ENCODE assay signal across 26 mouse cellular contexts in the genomic region with DNA sequence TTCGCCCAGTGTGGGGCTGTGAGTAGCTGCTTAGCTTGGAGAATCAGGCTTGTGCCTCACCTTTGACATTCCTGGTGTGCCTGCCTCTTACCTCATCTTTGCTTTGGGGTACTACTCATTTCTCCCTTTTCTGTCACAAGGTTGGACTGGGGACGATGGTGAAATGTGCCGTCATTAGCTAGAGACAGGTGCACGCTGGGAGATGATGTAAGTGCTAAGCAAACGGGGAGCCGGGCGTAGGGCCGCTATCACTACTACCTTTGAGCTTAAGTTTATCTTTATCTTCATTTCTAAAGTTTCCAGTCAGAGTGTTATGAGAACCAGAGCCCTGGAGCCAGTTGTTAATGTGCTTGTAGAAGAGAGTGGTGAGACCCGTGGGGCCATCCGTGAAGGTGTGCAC.
"Had no signal": no experiment of that assay in that cellular context is flagged by ENCODE, and none has a peak within 500 bp of the region (broad histone marks: within the 10 kb centered on the region; RNA-seq: fewer than 3 reads in every experiment).

No protein-coding gene starts in this region.

- H3K27me3 ChIP-seq: heart, embryonic 12.5 days; hindbrain, embryonic 12.5 days; kidney, embryonic 15.5 days; limb, embryonic 13.5 days; limb, embryonic 15.5 days; liver, embryonic 13.5 days had no signal

- H3K9me3 ChIP-seq: heart, embryonic 10.5 days; heart, embryonic 12.5 days; hindbrain, embryonic 10.5 days; hindbrain, embryonic 12.5 days; kidney, embryonic 15.5 days; limb, embryonic 13.5 days; limb, embryonic 15.5 days; liver, embryonic 13.5 days had no signal

- H3K27ac ChIP-seq: gastrocnemius, adult 2 months; heart, embryonic 10.5 days; hindbrain, embryonic 10.5 days; hindbrain, embryonic 12.5 days; hindbrain, embryonic 14.5 days; kidney, embryonic 15.5 days; kidney, postnatal 0 days; limb, embryonic 13.5 days; limb, embryonic 15.5 days; liver, embryonic 13.5 days had no signal

- H3K4me3 ChIP-seq: gastrocnemius, adult 2 months; heart, embryonic 10.5 days; heart, embryonic 12.5 days; hindbrain, embryonic 10.5 days; hindbrain, embryonic 12.5 days; kidney, embryonic 15.5 days; limb, embryonic 13.5 days; limb, embryonic 15.5 days; liver, embryonic 13.5 days had no signal

- H3K9ac ChIP-seq: heart, embryonic 12.5 days; hindbrain, embryonic 12.5 days; hindbrain, embryonic 14.5 days; kidney, embryonic 15.5 days; limb, embryonic 13.5 days; limb, embryonic 15.5 days; liver, embryonic 13.5 days had no signal

- H3K4me1 ChIP-seq: heart, embryonic 10.5 days; hindbrain, embryonic 10.5 days; hindbrain, embryonic 12.5 days; limb, embryonic 13.5 days; limb, embryonic 15.5 days; liver, embryonic 13.5 days had no signal

- H3K4me2 ChIP-seq: heart, embryonic 12.5 days; hindbrain, embryonic 12.5 days; hindbrain, embryonic 14.5 days; kidney, embryonic 15.5 days; limb, embryonic 13.5 days; limb, embryonic 15.5 days; liver, embryonic 13.5 days had no signal

- DNase-seq: gastrocnemius, adult 2 months; gastrocnemius, postnatal 10 days; gastrocnemius, postnatal 25 days; heart, adult 18-20 months; heart, postnatal 10 days; heart, postnatal 4 days; kidney, adult 11 months; kidney, adult 2 months; kidney, adult 9 months; kidney, postnatal 14 days; kidney, postnatal 36 days; layer of hippocampus, adult 9-11 months; layer of hippocampus, postnatal 36 days; left cerebral cortex, postnatal 4 days; liver, embryonic 13.5 days had no signal

- H3K36me3 ChIP-seq: heart, embryonic 10.5 days; heart, embryonic 12.5 days; hindbrain, embryonic 10.5 days; hindbrain, embryonic 12.5 days; kidney, embryonic 15.5 days; limb, embryonic 13.5 days; limb, embryonic 15.5 days; liver, embryonic 13.5 days had no signal

- ATAC-seq: hindbrain, embryonic 16.5 days; inflammation-experienced regulatory T-cells, adult 6 months had no signal
